Comparison of ENCODE assay signal across 9 mouse cellular contexts in the genomic region with DNA sequence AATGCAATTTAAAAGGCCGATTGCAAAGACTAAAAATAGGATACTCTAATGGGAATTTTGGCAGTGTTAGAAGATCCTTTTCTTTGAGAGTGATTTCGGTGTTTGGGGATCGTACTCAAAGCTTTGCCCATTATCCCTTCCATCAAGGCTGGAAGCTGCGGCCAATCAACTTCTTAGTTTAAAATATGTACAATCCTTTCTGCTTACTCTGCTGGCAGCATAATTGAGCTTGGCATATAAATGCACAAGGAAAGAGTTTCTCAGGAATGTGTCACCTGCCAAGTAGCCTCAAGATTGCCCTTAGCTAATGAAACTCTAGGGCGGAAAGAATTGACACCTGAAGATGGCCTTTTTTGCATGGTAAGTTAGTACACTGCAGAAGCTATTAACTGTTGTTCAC. TPM values are rescaled to one million over a fixed set of nuclear protein-coding genes. Genes with fewer than 3 reads are reported as not detected.
DNase-seq lines count a peak whose midpoint lies in the region; ATAC-seq and TF ChIP-seq lines count a peak whose summit lies in the region.
"Had no signal": no experiment of that assay in that cellular context is flagged by ENCODE, and none has a peak within 500 bp of the region (broad histone marks: within the 10 kb centered on the region; RNA-seq: fewer than 3 reads in every experiment).

No protein-coding gene starts in this region.

- H3K9me3 ChIP-seq in erythroblast, embryonic 14.5 days (ENCODE audit: control insufficient read depth, low read length) = no peaks in the 10 kb centered on the region
- H3K9me3 ChIP-seq in CH12.LX (replicated peaks; ENCODE audit: low read length) = no peaks in the 10 kb centered on the region
- no peaks in the 10 kb centered on the region for H3K9me3 ChIP-seq in forebrain, postnatal 0 days (ENCODE audit: low read length)
- H3K9me3 ChIP-seq in liver, embryonic 14.5 days (ENCODE audit: control insufficient read depth, low read length) = no peaks in the 10 kb centered on the region

- no peak for DNase-seq in CH12.LX (ENCODE audit: extremely low read depth)
- no peak for DNase-seq in forebrain, postnatal 0 days
- no peak for DNase-seq in liver, embryonic 14.5 days (ENCODE audit: low read depth in 3 of 3, low spot score in 3 of 3)
- DNase-seq in B cell, adult 2 months = no peak
- no peak for DNase-seq in layer of hippocampus, postnatal 25 days (ENCODE audit: extremely low spot score in 1 of 2, low spot score in 1 of 2)

- dilution Hi-C loops in CH12.LX (cut with MboI; ENCODE audit: extremely low pct_ligation_motif_present, extremely low pct_unique_long_range_greater_than_20kb, low sequenced_read_pairs) = no loop called here

- TF ChIP-seq EP300 in CH12.LX (IDR thresholded peaks at IDR 0.05; ENCODE audit: low read length) = no peak
- no peak for TF ChIP-seq EP300 in liver, embryonic 14.5 days (IDR thresholded peaks at IDR 0.05; ENCODE audit: low read depth)

- in situ Hi-C loops in CH12.LX (cut with MboI; ENCODE audit: low pct_ligation_motif_present, low pct_unique_long_range_greater_than_20kb, low sequenced_read_pairs) = no loop called here

- TF ChIP-seq POLR2A in CH12.LX (IDR thresholded peaks at IDR 0.05; ENCODE audit: low read depth, low read length) = no peak

- 4% methylated on average over 5 of the region's 5 CpGs for WGBS in forebrain, postnatal 0 days
- 15% methylated on average over 5 of the region's 5 CpGs for WGBS in liver, embryonic 14.5 days (ENCODE audit: insufficient replicate concordance)

- peak overlapping the region; percentile 97 for H3K4me2 ChIP-seq in CH12.LX (ENCODE audit: insufficient read depth, low read depth, poor library complexity, severe bottlenecking)
- H3K4me2 ChIP-seq in forebrain, postnatal 0 days (ENCODE audit: low read depth) = peak overlapping the region; percentile 57
- H3K4me2 ChIP-seq in liver, embryonic 14.5 days (ENCODE audit: low read depth) = peak overlapping the region; percentile 82

- ATAC-seq in erythroblast, adult 5-6 weeks (replicated peaks; ENCODE audit: low FRiP score, poor library complexity, severe bottlenecking) = no peak
- no peak for ATAC-seq in forebrain, postnatal 0 days
- no peak for ATAC-seq in liver, embryonic 14.5 days (ENCODE audit: insufficient read depth)
- no peak for ATAC-seq in CD4-positive, CD25-positive, alpha-beta regulatory T cell, adult 4 months

- H3K79me2 ChIP-seq in CH12.LX (replicated peaks; ENCODE audit: control insufficient read depth, extremely low read depth, insufficient read depth, poor library complexity, severe bottlenecking) = peaks cover 37% of the 10 kb centered on the region

- H3K4me1 ChIP-seq in erythroblast, embryonic 14.5 days (ENCODE audit: control insufficient read depth) = peaks cover 68% of the 10 kb centered on the region
- H3K4me1 ChIP-seq in CH12.LX (ENCODE audit: control insufficient read depth in 1 of 2, insufficient read depth in 2 of 2) = peaks cover 14 to 66% of the 10 kb centered on the region in 2 experiments
- H3K4me1 ChIP-seq in forebrain, postnatal 0 days (ENCODE audit: insufficient read depth) = peaks cover 17% of the 10 kb centered on the region
- peaks cover 31 to 32% of the 10 kb centered on the region in 2 experiments for H3K4me1 ChIP-seq in liver, embryonic 14.5 days (replicated peaks; ENCODE audit: control insufficient read depth in 2 of 2, insufficient read depth in 2 of 2, low read length in 1 of 2)

- H3K36me3 ChIP-seq in erythroblast, embryonic 14.5 days (ENCODE audit: control insufficient read depth) = peaks cover 44% of the 10 kb centered on the region
- peaks cover 5 to 28% of the 10 kb centered on the region in 2 experiments for H3K36me3 ChIP-seq in CH12.LX (replicated peaks in 1 of 2; ENCODE audit: control insufficient read depth in 1 of 2, insufficient read depth in 1 of 2, low read length in 1 of 2)
- 0 out of 2 replicates have a peak, but pooled peaks cover 6% of the 10 kb centered on the region for H3K36me3 ChIP-seq in forebrain, postnatal 0 days (ENCODE audit: insufficient read depth)
- no peaks in the 10 kb centered on the region; the same call in 1 of the 2 replicates for H3K36me3 ChIP-seq in liver, embryonic 14.5 days (replicated peaks; ENCODE audit: control insufficient read depth, insufficient read depth, low read depth)

- peak overlapping the region; percentile 44 for H3K9ac ChIP-seq in CH12.LX (ENCODE audit: insufficient read depth, low read depth)
- H3K9ac ChIP-seq in forebrain, postnatal 0 days = peak overlapping the region; percentile 80
- H3K9ac ChIP-seq in liver, embryonic 14.5 days (replicated peaks) = peak overlapping the region; percentile 82

- H3K4me3 ChIP-seq in erythroblast, embryonic 14.5 days (replicated peaks) = peak overlapping the region; percentile 98
- peak overlapping the region; percentile 37 to 89 (median 73) for H3K4me3 ChIP-seq in CH12.LX (replicated peaks in 1 of 3; ENCODE audit: low read depth in 2 of 3, low read length in 2 of 3, poor library complexity in 1 of 3)
- peak overlapping the region; percentile 76 for H3K4me3 ChIP-seq in forebrain, postnatal 0 days (ENCODE audit: low read depth, low read length)
- peak overlapping the region; percentile 83 to 90 for H3K4me3 ChIP-seq in liver, embryonic 14.5 days (ENCODE audit: insufficient read depth in 1 of 2, low read depth in 2 of 2, low read length in 2 of 2)

- H3K27me3 ChIP-seq in erythroblast, embryonic 14.5 days (ENCODE audit: control insufficient read depth) = no peaks in the 10 kb centered on the region
- H3K27me3 ChIP-seq in CH12.LX (replicated peaks) = no peaks in the 10 kb centered on the region
- H3K27me3 ChIP-seq in forebrain, postnatal 0 days (ENCODE audit: insufficient read depth, low read length) = no peaks in the 10 kb centered on the region
- H3K27me3 ChIP-seq in liver, embryonic 14.5 days (ENCODE audit: control insufficient read depth, insufficient read depth, low read length) = no peaks in the 10 kb centered on the region
- H3K27me3 ChIP-seq: Patski had no signal

- TF ChIP-seq RAD21 in CH12.LX (IDR thresholded peaks at IDR 0.05; ENCODE audit: low read depth, low read length) = no peak

- no peak for TF ChIP-seq CTCF in CH12.LX (conservative IDR thresholded peaks at IDR 0.05 in 1 of 2, IDR thresholded peaks at IDR 0.05 in 1 of 2; ENCODE audit: low read depth in 2 of 2, low read length in 2 of 2)
- no peak for TF ChIP-seq CTCF in forebrain, postnatal 0 days (IDR thresholded peaks at IDR 0.05; ENCODE audit: low read depth)
- no peak for TF ChIP-seq CTCF in liver, embryonic 14.5 days (IDR thresholded peaks at IDR 0.05; ENCODE audit: low read depth)

- H3K27ac ChIP-seq in CH12.LX (ENCODE audit: insufficient read depth, low read depth) = no peak overlapping the region
- peak overlapping the region; percentile 95; the same call in 1 of the 2 replicates for H3K27ac ChIP-seq in forebrain, postnatal 0 days (ENCODE audit: low read depth, low read length)
- peak overlapping the region; percentile 27; the same call in 1 of the 2 replicates for H3K27ac ChIP-seq in liver, embryonic 14.5 days

TF ChIP-seq in CH12.LX, 34 proteins besides CTCF, POLR2A, EP300 and RAD21 (continues in another document):
- TF ChIP-seq ZKSCAN1 (IDR thresholded peaks at IDR 0.05; ENCODE audit: borderline replicate concordance, low read depth, low read length) = no peak
- TF ChIP-seq SIN3A (IDR thresholded peaks at IDR 0.05; ENCODE audit: low read length) = no peak
- TF ChIP-seq MAX (IDR thresholded peaks at IDR 0.05; ENCODE audit: low read length) = no peak

RNA-seq across cellular contexts. Expression of a gene that starts 1.0 kb away (rescaled TPM):
- 1.3 and 1.8 TPM in 2 replicates for polyA plus RNA-seq in erythroblast, embryonic 14.5 days (2012)
- 6.9 and 11.7 TPM in 2 replicates for total RNA-seq in erythroblast, adult 5-6 weeks (2015; ENCODE audit: low replicate concordance)
- total RNA-seq in erythroblast, adult 5-6 weeks (2017; ENCODE audit: low replicate concordance) = 18.7 and 20.4 TPM in 2 replicates
- total RNA-seq in CH12.LX (2012; rRNA removed) (9.2 and 10.2 TPM in 2 replicates), CH12.LX (2014; rRNA removed) (8.5 and 9.3 TPM in 2 replicates)
- polyA plus RNA-seq in CH12.LX (2012; ENCODE audit: insufficient read length, low read depth) = 7.8 and 7.9 TPM in 2 replicates
- 26.0 and 28.5 TPM in 2 replicates for total RNA-seq in forebrain, postnatal 0 days (2014; rRNA removed)
- 8.6 and 12.8 TPM in 2 replicates for polyA plus RNA-seq in forebrain, postnatal 0 days (2015; fragmentation: Nextera tagmentation; extraction: Ambion mirVana)
- 7.5 and 9.5 TPM in 2 replicates for polyA plus RNA-seq in liver, embryonic 14.5 days (2012; rRNA removed)
- 10.2 and 11.6 TPM in 2 replicates for polyA plus RNA-seq in liver, embryonic 14.5 days (2014; fragmentation: Nextera tagmentation; extraction: Ambion mirVana)
- 10 to 100 TPM; 15.5 to 22.3 TPM for polyA plus RNA-seq in CD4-positive, CD25-positive, alpha-beta regulatory T cell, adult 4 months (2017; shearing (Covaris generic))
- 10 to 100 TPM; 30.5 to 35.2 TPM for total RNA-seq in layer of hippocampus, postnatal 25 days (2021)

RNA-seq across cellular contexts. Expression of a gene that starts 1.1 kb away (rescaled TPM):
- 0.23 and 0.32 TPM in 2 replicates for polyA plus RNA-seq in erythroblast, embryonic 14.5 days (2012)
- total RNA-seq in erythroblast, adult 5-6 weeks (2015; ENCODE audit: low replicate concordance) = 7.1 and 13.6 TPM in 2 replicates
- 11.7 and 15.6 TPM in 2 replicates for total RNA-seq in erythroblast, adult 5-6 weeks (2017; ENCODE audit: low replicate concordance)
- total RNA-seq in CH12.LX (2012; rRNA removed) (13.1 and 16.2 TPM in 2 replicates), CH12.LX (2014; rRNA removed) (47.7 and 53.1 TPM in 2 replicates)
- polyA plus RNA-seq in CH12.LX (2012; ENCODE audit: insufficient read length, low read depth) = 38.5 and 48.3 TPM in 2 replicates
- 21.8 and 22.3 TPM in 2 replicates for total RNA-seq in forebrain, postnatal 0 days (2014; rRNA removed)
- polyA plus RNA-seq in forebrain, postnatal 0 days (2015; fragmentation: Nextera tagmentation; extraction: Ambion mirVana) = 45.9 and 47.3 TPM in 2 replicates
- polyA plus RNA-seq in liver, embryonic 14.5 days (2012; rRNA removed) = 4.0 and 6.5 TPM in 2 replicates
- 7.8 and 9.4 TPM in 2 replicates for polyA plus RNA-seq in liver, embryonic 14.5 days (2014; fragmentation: Nextera tagmentation; extraction: Ambion mirVana)
- polyA plus RNA-seq in CD4-positive, CD25-positive, alpha-beta regulatory T cell, adult 4 months (2017; shearing (Covaris generic)) = 10 to 100 TPM; 29.1 to 33.3 TPM
- total RNA-seq in layer of hippocampus, postnatal 25 days (2021) = 10 to 100 TPM; 24.7 to 25.3 TPM

RNA-seq across cellular contexts. Expression of a gene that starts 29.3 kb away (rescaled TPM):
- polyA plus RNA-seq in erythroblast, embryonic 14.5 days (2012) = 0.02 and 0.09 TPM in 2 replicates
- total RNA-seq in erythroblast, adult 5-6 weeks (2015; ENCODE audit: low replicate concordance) = 3.3 and 6.0 TPM in 2 replicates
- total RNA-seq in erythroblast, adult 5-6 weeks (2017; ENCODE audit: low replicate concordance) = 2.1 and 10.3 TPM in 2 replicates
- total RNA-seq in CH12.LX (2012; rRNA removed) (10.5 and 11.4 TPM in 2 replicates), CH12.LX (2014; rRNA removed) (12.5 and 14.5 TPM in 2 replicates)
- 11.6 and 11.8 TPM in 2 replicates for polyA plus RNA-seq in CH12.LX (2012; ENCODE audit: insufficient read length, low read depth)
- total RNA-seq in forebrain, postnatal 0 days (2014; rRNA removed) = 18.2 and 19.0 TPM in 2 replicates
- 26.8 and 27.6 TPM in 2 replicates for polyA plus RNA-seq in forebrain, postnatal 0 days (2015; fragmentation: Nextera tagmentation; extraction: Ambion mirVana)
- 1.5 and 2.6 TPM in 2 replicates for polyA plus RNA-seq in liver, embryonic 14.5 days (2012; rRNA removed)
- 6.3 and 6.6 TPM in 2 replicates for polyA plus RNA-seq in liver, embryonic 14.5 days (2014; fragmentation: Nextera tagmentation; extraction: Ambion mirVana)
- 10 to 100 TPM; 46.9 to 47.9 TPM for polyA plus RNA-seq in CD4-positive, CD25-positive, alpha-beta regulatory T cell, adult 4 months (2017; shearing (Covaris generic))
- total RNA-seq in layer of hippocampus, postnatal 25 days (2021) = 10 to 100 TPM; 19.7 to 20.4 TPM
